Mouse (Mus musculus) hindbrain, embryonic 12.5 days (tissue): Measurements from ENCODE around the gene Tomm20l. TPM values are rescaled to one million over a fixed set of nuclear protein-coding genes. Genes with fewer than 3 reads are reported as not detected.
A peak's percentile ranks its signal among the peaks of the same experiment; 100 is the strongest.
"Not testable (repeated sequence)": the region's sequence is repeated elsewhere in the genome, so short reads cannot be mapped to it uniquely, and the experiment has no call there.

ENCODE experiments used
- ATAC-seq: fragments of 200-750 bp; cut with Nextera tagmentation; 2 replicates; pipeline ENCODE4 v1.8.0; 2017; ENCODE audit warnings: moderate TSS enrichment; ENCODE audit not compliant: low FRiP score
- H3K27ac ChIP-seq: fragments of 300-500 bp; sonication (generic); 2 replicates; pipeline ENCODE4 v1.5.1; 2016; ENCODE audit warnings: mild to moderate bottlenecking
- H3K27me3 ChIP-seq: fragments of 300-500 bp; sonication (generic); 2 replicates; pipeline ENCODE4 v1.6.1; 2016; ENCODE audit warnings: mild to moderate bottlenecking
- H3K36me3 ChIP-seq: fragments of 300-500 bp; sonication (generic); 2 replicates; pipeline ENCODE4 v1.6.1; 2016; ENCODE audit warnings: mild to moderate bottlenecking
- H3K4me1 ChIP-seq: fragments of 300-500 bp; sonication (generic); 2 replicates; pipeline ENCODE4 v1.6.1; 2016
- H3K4me2 ChIP-seq: fragments of 300-500 bp; sonication (generic); replicated peaks from 2 replicates; pipeline ENCODE4 v1.6.1; 2016; ENCODE audit warnings: mild to moderate bottlenecking
- H3K4me3 ChIP-seq: fragments of 300-500 bp; sonication (generic); 2 replicates; pipeline ENCODE4 v1.5.1; 2016; ENCODE audit warnings: mild to moderate bottlenecking
- H3K9ac ChIP-seq: fragments of 300-500 bp; sonication (generic); 2 replicates; pipeline ENCODE4 v1.6.1; 2016; ENCODE audit warnings: mild to moderate bottlenecking, moderate library complexity
- H3K9me3 ChIP-seq: fragments of 300-500 bp; sonication (generic); replicated peaks from 2 replicates; pipeline ENCODE4 v1.6.1; 2016; ENCODE audit warnings: mild to moderate bottlenecking
- WGBS: fragments of 180-500 bp; shearing (Covaris S2); methylation state at CpG from one replicate; pipeline ENCODE4 v1.1.7; 2016; 5-methylcytosine and 5-hydroxymethylcytosine counted together
- polyA plus RNA-seq: library from polyadenylated mRNA; unstranded; fragments of >200 nt; fragmentation: Nextera tagmentation; extraction: Ambion mirVana; gene quantifications from 2 replicates; pipeline ENCODE4 v1.2.1, GENCODE M21; 2016

The Tomm20l gene
- not detected in 2 replicates for polyA plus RNA-seq

- 0 out of 2 replicates have a peak within 1 kb of the TSS, but pooled peaks have one; percentile 32 for H3K9ac ChIP-seq
- H3K4me3 ChIP-seq = peak within 1 kb of the TSS; percentile 20
- H3K4me1 ChIP-seq = peaks cover 12% of the 10 kb centered on the region; the same call in 1 of the 2 replicates
- H3K27ac ChIP-seq = no peak within 1 kb of the TSS
- WGBS = 9% methylated on average over 33 of the region's 33 CpGs
- no peaks in the 10 kb centered on the region for H3K36me3 ChIP-seq
- no peak for ATAC-seq
- peak within 1 kb of the TSS; percentile 49 for H3K4me2 ChIP-seq
- peaks cover 9% of the 10 kb centered on the region; the same call in 1 of the 2 replicates for H3K27me3 ChIP-seq
- no peaks in the 10 kb centered on the region for H3K9me3 ChIP-seq
Measured at GRCm38 (mm10) chr12:71111331-71111730, at the start of gene Tomm20l. Gene Tomm20l (plus strand): TSS chr12:71111428.

GRCm38 (mm10) chr12:71069846-71070245 is 41.4 kb upstream of the Tomm20l start:
- H3K4me2 ChIP-seq = no peak overlapping the region
- H3K4me3 ChIP-seq = no peak overlapping the region
- no peaks in the 10 kb centered on the region for H3K27me3 ChIP-seq
- no peak overlapping the region for H3K9ac ChIP-seq
- peaks cover 82% of the 10 kb centered on the region for H3K36me3 ChIP-seq
- no peaks in the 10 kb centered on the region for H3K9me3 ChIP-seq
- no peaks in the 10 kb centered on the region for H3K4me1 ChIP-seq
- WGBS = 97% methylated on average over 17 of the region's 17 CpGs
- ATAC-seq = no peak
- no peak overlapping the region for H3K27ac ChIP-seq

- Histone ChIP-seq H3K27ac (no peak overlapping the region), H3K9ac (no peak overlapping the region), H3K9me3 (no peaks in the 10 kb centered on the region), H3K27me3 (no peaks in the 10 kb centered on the region), H3K4me1 (no peaks in the 10 kb centered on the region), H3K4me3 (no peak overlapping the region), H3K36me3 (peaks cover 87% of the 10 kb centered on the region), H3K4me2 (no peak overlapping the region)
- ATAC-seq = no peak
- 89% methylated on average over 4 of the region's 4 CpGs for WGBS
Measured at GRCm38 (mm10) chr12:71072048-71072447, 39.2 kb upstream of the Tomm20l start.

- no peak overlapping the region for H3K9ac ChIP-seq
- WGBS = 67% methylated on average over 12 of the region's 12 CpGs
- H3K9me3 ChIP-seq = no peaks in the 10 kb centered on the region
- H3K27me3 ChIP-seq = no peaks in the 10 kb centered on the region
- H3K4me2 ChIP-seq = no peak overlapping the region
- peaks cover 76% of the 10 kb centered on the region for H3K36me3 ChIP-seq
- H3K27ac ChIP-seq = no peak overlapping the region
- no peak; the same call in 1 of the 2 replicates for ATAC-seq
- no peaks in the 10 kb centered on the region for H3K4me1 ChIP-seq
- no peak overlapping the region for H3K4me3 ChIP-seq
Measured at GRCm38 (mm10) chr12:71073113-71073730, 38.0 kb upstream of the Tomm20l start.

- H3K36me3 ChIP-seq = peaks cover 21% of the 10 kb centered on the region
- no peak overlapping the region for H3K4me3 ChIP-seq
- no peaks in the 10 kb centered on the region for H3K9me3 ChIP-seq
- no peak overlapping the region for H3K4me2 ChIP-seq
- H3K27ac ChIP-seq = no peak overlapping the region
- H3K4me1 ChIP-seq = no peaks in the 10 kb centered on the region
- H3K9ac ChIP-seq = no peak overlapping the region
- WGBS = 94% methylated on average over 8 of the region's 8 CpGs
- no peak for ATAC-seq
- H3K27me3 ChIP-seq = no peaks in the 10 kb centered on the region
Measured at GRCm38 (mm10) chr12:71086331-71086730, 24.9 kb upstream of the Tomm20l start.

GRCm38 (mm10) chr12:71104275-71104674 is 7.0 kb upstream of the Tomm20l start:
- H3K27ac ChIP-seq, H3K27me3 ChIP-seq, H3K9ac ChIP-seq, H3K9me3 ChIP-seq, H3K36me3 ChIP-seq, ATAC-seq, H3K4me1 ChIP-seq, H3K4me2 ChIP-seq, H3K4me3 ChIP-seq: not testable (repeated sequence)
- WGBS = 95% methylated on average over 4 of the region's 4 CpGs

GRCm38 (mm10) chr12:71107216-71107771 is 3.9 kb upstream of the Tomm20l start:
- ATAC-seq = no peak
- H3K4me3 ChIP-seq = no peak overlapping the region
- 84% methylated on average over 6 of the region's 6 CpGs for WGBS
- no peak overlapping the region for H3K27ac ChIP-seq
- H3K36me3 ChIP-seq = no peaks in the 10 kb centered on the region
- no peak overlapping the region for H3K4me2 ChIP-seq
- no peak overlapping the region for H3K9ac ChIP-seq
- H3K9me3 ChIP-seq = no peaks in the 10 kb centered on the region
- H3K4me1 ChIP-seq = peaks cover 4% of the 10 kb centered on the region; the same call in 1 of the 2 replicates
- peaks cover 9% of the 10 kb centered on the region; the same call in 1 of the 2 replicates for H3K27me3 ChIP-seq

GRCm38 (mm10) chr12:71113074-71113473 is 1.8 kb downstream of the Tomm20l start:
- H3K36me3 ChIP-seq = no peaks in the 10 kb centered on the region
- peaks cover 9% of the 10 kb centered on the region; the same call in 1 of the 2 replicates for H3K27me3 ChIP-seq
- no peak overlapping the region for H3K4me3 ChIP-seq
- ATAC-seq = no peak
- H3K27ac ChIP-seq = no peak overlapping the region
- no peak overlapping the region for H3K9ac ChIP-seq
- WGBS = 83% methylated on average over 10 of the region's 10 CpGs
- H3K4me2 ChIP-seq = no peak overlapping the region
- H3K4me1 ChIP-seq = peaks cover 12% of the 10 kb centered on the region; the same call in 1 of the 2 replicates
- H3K9me3 ChIP-seq = no peaks in the 10 kb centered on the region

GRCm38 (mm10) chr12:71113675-71114288 is 2.6 kb downstream of the Tomm20l start:
- no peak overlapping the region for H3K4me2 ChIP-seq
- H3K27me3 ChIP-seq = peaks cover 9% of the 10 kb centered on the region; the same call in 1 of the 2 replicates
- no peak for ATAC-seq
- no peaks in the 10 kb centered on the region for H3K36me3 ChIP-seq
- no peaks in the 10 kb centered on the region for H3K9me3 ChIP-seq
- no peak overlapping the region for H3K4me3 ChIP-seq
- H3K9ac ChIP-seq = no peak overlapping the region
- H3K27ac ChIP-seq = no peak overlapping the region
- WGBS = 34% methylated on average over 12 of the region's 12 CpGs
- peaks cover 12% of the 10 kb centered on the region; the same call in 1 of the 2 replicates for H3K4me1 ChIP-seq

GRCm38 (mm10) chr12:71116411-71116810 is 5.2 kb downstream of the Tomm20l start:
- Histone ChIP-seq H3K9ac (no peak overlapping the region), H3K9me3 (no peaks in the 10 kb centered on the region), H3K4me1 (peaks cover 9% of the 10 kb centered on the region; the same call in 1 of the 2 replicates), H3K27ac (no peak overlapping the region), H3K36me3 (no peaks in the 10 kb centered on the region), H3K4me2 (no peak overlapping the region), H3K27me3 (peaks cover 2% of the 10 kb centered on the region; the same call in 1 of the 2 replicates), H3K4me3 (no peak overlapping the region)
- 74% methylated on average over 5 of the region's 5 CpGs for WGBS
- ATAC-seq = no peak

GRCm38 (mm10) chr12:71122731-71123130 is 11.5 kb downstream of the Tomm20l start:
- H3K4me1 ChIP-seq = no peaks in the 10 kb centered on the region
- H3K9ac ChIP-seq = no peak overlapping the region
- 92% methylated on average over 10 of the region's 10 CpGs for WGBS
- no peak overlapping the region for H3K27ac ChIP-seq
- no peaks in the 10 kb centered on the region for H3K27me3 ChIP-seq
- H3K4me3 ChIP-seq = no peak overlapping the region
- no peaks in the 10 kb centered on the region for H3K9me3 ChIP-seq
- H3K4me2 ChIP-seq = no peak overlapping the region
- no peak for ATAC-seq
- H3K36me3 ChIP-seq = peaks cover 31% of the 10 kb centered on the region

- ATAC-seq = no peak
- Histone ChIP-seq H3K4me1 (no peaks in the 10 kb centered on the region), H3K27ac (no peak overlapping the region), H3K4me2 (no peak overlapping the region), H3K36me3 (peaks cover 31% of the 10 kb centered on the region), H3K4me3 (no peak overlapping the region), H3K9ac (no peak overlapping the region), H3K9me3 (no peaks in the 10 kb centered on the region), H3K27me3 (no peaks in the 10 kb centered on the region)
- 93% methylated on average over 9 of the region's 9 CpGs for WGBS
Measured at GRCm38 (mm10) chr12:71123286-71123685, 12.1 kb downstream of the Tomm20l start.
